In the genomic region with DNA sequence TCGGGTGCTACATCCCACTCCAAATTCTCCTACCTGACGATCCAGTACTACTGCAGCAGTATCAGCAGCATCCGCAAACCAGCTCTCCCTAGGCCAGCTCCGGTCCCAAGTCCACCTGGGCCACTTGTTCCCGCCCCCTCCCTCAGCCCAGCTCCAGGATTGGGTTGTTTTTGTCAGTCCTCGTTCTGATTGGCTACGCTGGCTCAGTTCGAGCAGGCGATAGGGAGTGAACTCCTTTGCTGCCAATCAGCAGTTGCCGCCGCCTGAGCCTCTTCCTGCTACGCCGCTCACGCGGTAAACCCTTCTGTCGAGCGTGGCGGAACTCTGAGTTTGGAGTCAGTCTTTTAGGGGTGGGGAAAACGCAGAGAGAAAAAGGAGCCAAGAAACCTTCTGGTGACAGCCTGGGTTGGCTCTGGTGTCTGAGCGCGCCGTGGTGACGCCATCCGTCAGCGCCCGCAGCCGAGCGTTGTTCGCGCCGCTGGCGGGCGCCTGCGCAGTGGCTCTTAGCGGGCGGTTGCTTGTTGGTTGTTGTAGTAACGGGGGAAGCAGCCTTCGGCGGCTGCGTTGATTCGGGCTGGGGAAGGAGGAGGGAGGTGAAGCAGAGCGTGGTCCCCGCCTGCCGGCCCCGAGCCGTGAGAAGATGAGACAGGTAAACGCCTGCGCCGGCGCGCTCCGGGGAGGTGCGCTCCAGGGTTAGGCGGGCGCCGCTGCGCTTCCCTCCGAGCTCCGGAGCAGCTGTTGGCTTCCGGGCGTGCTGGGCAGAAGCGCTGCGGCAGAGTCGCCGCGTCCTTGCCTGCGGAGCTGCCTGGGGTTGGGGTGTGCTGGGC, we compare ENCODE assay signal across 8 mouse cellular contexts. TPM values are rescaled to one million over a fixed set of nuclear protein-coding genes. Genes with fewer than 3 reads are reported as not detected.
DNase-seq lines count a peak whose midpoint lies in the region; ATAC-seq lines count a peak whose summit lies in the region.

TSS of gene Erg28 (minus strand) at position 113 of the 827 bp plus-strand sequence.
TSS of gene Ttll5 (plus strand) at position 222 of the 827 bp plus-strand sequence.

- intact Hi-C loops in gastrocnemius, postnatal 14 days (cut with DNase I; ENCODE audit: low total_unique reads): no loop called here
- intact Hi-C loops in left cerebral cortex, postnatal 10 days (cut with DNase I): no loop called here

- DNase-seq in adrenal gland, adult (ENCODE audit: inconsistent age in 2 of 2, low spot score in 1 of 2): peak; percentile 96 to 99
- DNase-seq in embryo, embryonic 10.5 days (ENCODE audit: low spot score): peak; percentile 97
- DNase-seq in gastrocnemius, postnatal 14 days: peak; percentile 94
- DNase-seq in left cerebral cortex, postnatal 10 days (ENCODE audit: extremely low spot score in 1 of 2, low spot score in 2 of 2): peak; percentile 92 to 96
- peak; percentile 97 for DNase-seq in right cerebral cortex, postnatal 25 days
- peak; percentile 92 to 93 for DNase-seq in urinary bladder, postnatal 4 days (ENCODE audit: low spot score in 2 of 2)

- ATAC-seq in inflammation-experienced regulatory T-cells, adult 6 months: peak; percentile 94
- peak; percentile 98 for ATAC-seq in megakaryocyte-erythroid progenitor cell, adult 5-6 weeks (replicated peaks; ENCODE audit: low FRiP score, low TSS enrichment, poor library complexity, severe bottlenecking)

RNA-seq across cellular contexts. Expression of gene Erg28, which starts in this region (rescaled TPM):
- 1 to 10 TPM; 4.1 to 7.2 TPM for total RNA-seq in gastrocnemius, postnatal 14 days (2021)
- 100 to 1,000 TPM; 134 to 173 (median 139) TPM for polyA plus RNA-seq in inflammation-experienced regulatory T-cells, adult 6 months (2017; shearing (Covaris generic))
- 10 to 100 TPM; 60.5 to 65.9 TPM for total RNA-seq in left cerebral cortex, postnatal 10 days (2021)
- 61.2 and 68.7 TPM in 2 replicates for total RNA-seq in megakaryocyte-erythroid progenitor cell, adult 5-6 weeks (2014; fragmentation: Nextera tagmentation)
- total RNA-seq in megakaryocyte-erythroid progenitor cell, adult 5-6 weeks (2017): 75.0 and 82.7 TPM in 2 replicates

RNA-seq across cellular contexts. Expression of gene Ttll5, which starts in this region (rescaled TPM):
- 1 to 10 TPM; 7.8 to 8.2 TPM for total RNA-seq in gastrocnemius, postnatal 14 days (2021)
- 1 to 10 TPM; 8.6 to 9.5 (median 8.7) TPM for polyA plus RNA-seq in inflammation-experienced regulatory T-cells, adult 6 months (2017; shearing (Covaris generic))
- total RNA-seq in left cerebral cortex, postnatal 10 days (2021): 10 to 100 TPM; 29.7 to 38.6 TPM
- 31.2 and 32.1 TPM in 2 replicates for total RNA-seq in megakaryocyte-erythroid progenitor cell, adult 5-6 weeks (2014; fragmentation: Nextera tagmentation)
- 23.2 and 27.6 TPM in 2 replicates for total RNA-seq in megakaryocyte-erythroid progenitor cell, adult 5-6 weeks (2017)

Comparison
In these comparisons a context has a peak if more than half of its experiments do, and no peak if none do; other contexts are left out.
1. Peak in every context shown above with its lines: DNase-seq and ATAC-seq.
2. RNA of gene Erg28 (total RNA-seq): 61.2 to 82.7 TPM in megakaryocyte-erythroid progenitor cell, adult 5-6 weeks and 60.5 to 65.9 TPM in left cerebral cortex, postnatal 10 days; 4.1 to 7.2 TPM in gastrocnemius, postnatal 14 days; every median in the first group is over 4 times any median in the second.